Comparison of ENCODE assay signal across 8 mouse cellular contexts in genomic region chr9:109046306-109046705, GRCm38 (mm10). TPM values are rescaled to one million over a fixed set of nuclear protein-coding genes. Genes with fewer than 3 reads are reported as not detected.
DNase-seq lines count a peak whose midpoint lies in the region; ATAC-seq lines count a peak whose summit lies in the region.

No protein-coding gene starts in this region.

- no peak overlapping the region for H3K27ac ChIP-seq in forebrain, embryonic 11.5 days (ENCODE audit: low read depth, low read length)
- no peak overlapping the region for H3K27ac ChIP-seq in forebrain, embryonic 12.5 days

- no peaks in the 10 kb centered on the region for H3K4me1 ChIP-seq in forebrain, embryonic 11.5 days (replicated peaks; ENCODE audit: control insufficient read depth, insufficient read depth, low read length)
- no peaks in the 10 kb centered on the region for H3K4me1 ChIP-seq in forebrain, embryonic 12.5 days

- peak; percentile 70 for DNase-seq in forebrain, embryonic 11.5 days (ENCODE audit: low spot score)
- peak; percentile 49 for DNase-seq in 3134 (ENCODE audit: extremely low read depth, insufficient read length, low spot score)
- DNase-seq in R1 (ENCODE audit: low read depth, low spot score) = peak; percentile 88
- DNase-seq in embryo, embryonic 11 days = peak; percentile 55
- peak; percentile 66 for DNase-seq in kidney, postnatal 14 days
- DNase-seq in right cerebral cortex, postnatal 14 days = no peak

- WGBS in forebrain, embryonic 11.5 days = 37% methylated on average over 5 of the region's 5 CpGs
- WGBS in forebrain, embryonic 12.5 days = 36% methylated on average over 5 of the region's 5 CpGs

- ATAC-seq in forebrain, embryonic 11.5 days (replicated peaks; ENCODE audit: low FRiP score) = no peak
- no peak for ATAC-seq in forebrain, embryonic 12.5 days (ENCODE audit: low FRiP score)
- ATAC-seq in monocyte, adult 5-6 weeks (replicated peaks; ENCODE audit: insufficient number of reproducible peaks, low FRiP score, low TSS enrichment, poor library complexity, severe bottlenecking) = peak; percentile 90

- H3K36me3 ChIP-seq in forebrain, embryonic 11.5 days (ENCODE audit: control insufficient read depth, insufficient read depth, low read length) = no peaks in the 10 kb centered on the region
- no peaks in the 10 kb centered on the region for H3K36me3 ChIP-seq in forebrain, embryonic 12.5 days (replicated peaks)

- H3K9me3 ChIP-seq in forebrain, embryonic 11.5 days (ENCODE audit: control insufficient read depth, low read length) = no peaks in the 10 kb centered on the region
- no peaks in the 10 kb centered on the region for H3K9me3 ChIP-seq in forebrain, embryonic 12.5 days

- H3K4me2 ChIP-seq in forebrain, embryonic 11.5 days (ENCODE audit: low read depth, low read length, severe bottlenecking) = no peak overlapping the region
- H3K4me2 ChIP-seq in forebrain, embryonic 12.5 days = no peak overlapping the region

- no peaks in the 10 kb centered on the region for H3K27me3 ChIP-seq in forebrain, embryonic 11.5 days (ENCODE audit: control insufficient read depth, insufficient read depth, low read length)
- H3K27me3 ChIP-seq in forebrain, embryonic 12.5 days = no peaks in the 10 kb centered on the region

- no peak overlapping the region for H3K9ac ChIP-seq in forebrain, embryonic 11.5 days (ENCODE audit: low read length)
- H3K9ac ChIP-seq in forebrain, embryonic 12.5 days = no peak overlapping the region

- H3K4me3 ChIP-seq in forebrain, embryonic 11.5 days (ENCODE audit: low read depth, low read length) = no peak overlapping the region
- H3K4me3 ChIP-seq in forebrain, embryonic 12.5 days (replicated peaks) = no peak overlapping the region

RNA-seq across cellular contexts. Expression of gene Shisa5, which starts 7.9 kb away (rescaled TPM):
- 30.4 and 33.9 TPM in 2 replicates for polyA plus RNA-seq in forebrain, embryonic 11.5 days (2014; fragmentation: Nextera tagmentation; extraction: Ambion mirVana)
- polyA plus RNA-seq in forebrain, embryonic 12.5 days (2016; fragmentation: Nextera tagmentation; extraction: Ambion mirVana) = 35.6 and 37.3 TPM in 2 replicates
- 523 to 1,277 TPM (median 526 TPM) in 3 replicates for total RNA-seq in monocyte, adult 5-6 weeks (2017)

RNA-seq across cellular contexts. Expression of gene Trex1, which starts 13.2 kb away (rescaled TPM):
- polyA plus RNA-seq in forebrain, embryonic 11.5 days (2014; fragmentation: Nextera tagmentation; extraction: Ambion mirVana) = 5.9 and 8.2 TPM in 2 replicates
- polyA plus RNA-seq in forebrain, embryonic 12.5 days (2016; fragmentation: Nextera tagmentation; extraction: Ambion mirVana) = 8.4 and 8.9 TPM in 2 replicates
- total RNA-seq in monocyte, adult 5-6 weeks (2017) = 47.4 to 94.7 TPM (median 64.7 TPM) in 3 replicates

RNA-seq across cellular contexts. Expression of gene Atrip, which starts 27.6 kb away (rescaled TPM):
- polyA plus RNA-seq in forebrain, embryonic 11.5 days (2014; fragmentation: Nextera tagmentation; extraction: Ambion mirVana) = 28.1 and 32.1 TPM in 2 replicates
- polyA plus RNA-seq in forebrain, embryonic 12.5 days (2016; fragmentation: Nextera tagmentation; extraction: Ambion mirVana) = 32.4 and 32.5 TPM in 2 replicates
- 11.1 to 17.6 TPM (median 15.7 TPM) in 3 replicates for total RNA-seq in monocyte, adult 5-6 weeks (2017)

RNA-seq across cellular contexts. Expression of gene Ccdc51, which starts 36.0 kb away (rescaled TPM):
- 13.2 and 17.4 TPM in 2 replicates for polyA plus RNA-seq in forebrain, embryonic 11.5 days (2014; fragmentation: Nextera tagmentation; extraction: Ambion mirVana)
- 13.9 and 14.9 TPM in 2 replicates for polyA plus RNA-seq in forebrain, embryonic 12.5 days (2016; fragmentation: Nextera tagmentation; extraction: Ambion mirVana)
- total RNA-seq in monocyte, adult 5-6 weeks (2017) = 3.6 to 10.0 TPM (median 9.5 TPM) in 3 replicates

RNA-seq across cellular contexts. Expression of gene Tma7, which starts 36.1 kb away (rescaled TPM):
- polyA plus RNA-seq in forebrain, embryonic 11.5 days (2014; fragmentation: Nextera tagmentation; extraction: Ambion mirVana) = 671 and 746 TPM in 2 replicates
- 734 and 744 TPM in 2 replicates for polyA plus RNA-seq in forebrain, embryonic 12.5 days (2016; fragmentation: Nextera tagmentation; extraction: Ambion mirVana)
- total RNA-seq in monocyte, adult 5-6 weeks (2017) = 155 to 237 TPM (median 205 TPM) in 3 replicates
